Mouse (Mus musculus): ENCODE data around the gene Srgap3. TPM values are rescaled to one million over a fixed set of nuclear protein-coding genes. Genes with fewer than 3 reads are reported as not detected.

Srgap3 gene
- polyA plus RNA-seq, 1 experiment from 2014 or later = 37.2 TPM

DNA sequence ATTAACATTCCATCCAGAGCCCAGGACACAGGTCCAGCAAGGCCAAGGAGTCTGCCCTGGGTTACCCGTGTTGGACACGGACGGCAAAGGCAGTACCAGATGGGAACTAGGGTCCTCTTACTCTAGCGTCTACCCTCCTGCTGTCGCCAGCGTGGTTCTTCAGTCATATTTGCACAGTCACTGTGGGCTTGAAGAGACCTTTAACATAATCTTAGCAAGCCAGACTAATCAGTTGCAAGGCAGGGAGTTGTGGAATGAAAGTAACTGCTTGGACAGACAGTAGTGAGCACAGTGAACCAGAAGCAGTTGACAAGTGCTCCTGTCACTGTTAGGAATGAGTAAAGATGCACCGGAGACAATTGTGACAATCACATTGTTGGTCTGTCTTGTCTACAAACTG is 173.3 kb downstream of the Srgap3 start:
- no peak for ATAC-seq
- peaks cover 34% of the 10 kb centered on the region for H3K36me3 ChIP-seq (ENCODE audit: control insufficient read depth, insufficient read depth)
- WGBS = 94% methylated on average over 7 of the region's 7 CpGs

DNA sequence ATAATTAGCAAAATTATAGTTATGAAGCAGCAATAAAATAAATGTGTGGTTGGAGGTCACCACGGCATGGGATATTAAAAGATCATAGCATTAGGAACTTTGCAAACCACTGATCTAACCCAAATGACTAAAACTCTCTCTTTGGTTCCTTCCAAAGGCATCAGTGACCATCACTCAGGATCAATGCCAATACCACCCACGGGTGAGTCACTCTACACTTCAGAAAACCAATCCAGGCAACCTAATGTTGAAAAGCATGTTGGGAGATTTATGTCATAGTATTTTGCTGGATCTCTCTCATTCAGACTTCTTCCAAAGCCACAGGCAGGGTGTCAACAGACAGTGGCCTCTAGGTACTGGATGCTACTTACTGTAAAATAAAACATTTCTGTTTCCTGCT is 176.1 kb downstream of the Srgap3 start:
- WGBS = 94% methylated on average over 2 of the region's 2 CpGs
- ATAC-seq = no peak
- H3K9ac ChIP-seq (replicated peaks; ENCODE audit: low read depth, low read length) = no peak overlapping the region
- H3K9me3 ChIP-seq (ENCODE audit: control insufficient read depth, low read length) = no peaks in the 10 kb centered on the region
- H3K4me1 ChIP-seq (replicated peaks; ENCODE audit: control insufficient read depth, insufficient read depth, low read length) = no peaks in the 10 kb centered on the region
- H3K27ac ChIP-seq (ENCODE audit: low read length) = no peak overlapping the region
- peaks cover 41% of the 10 kb centered on the region for H3K36me3 ChIP-seq (ENCODE audit: control insufficient read depth, insufficient read depth)
- no peak overlapping the region for H3K4me3 ChIP-seq (replicated peaks; ENCODE audit: low read length)
- no peak overlapping the region for H3K4me2 ChIP-seq (ENCODE audit: low read length)
- H3K27me3 ChIP-seq (replicated peaks; ENCODE audit: control insufficient read depth, insufficient read depth, low read length) = no peaks in the 10 kb centered on the region

More for the DNA sequence above, 173.3 kb downstream of the Srgap3 start:
- H3K27me3 ChIP-seq (replicated peaks; ENCODE audit: control insufficient read depth, insufficient read depth, low read length) = no peaks in the 10 kb centered on the region
- H3K27ac ChIP-seq (ENCODE audit: low read length) = no peak overlapping the region
- H3K4me3 ChIP-seq (replicated peaks; ENCODE audit: low read length) = no peak overlapping the region
- no peak overlapping the region for H3K9ac ChIP-seq (replicated peaks; ENCODE audit: low read depth, low read length)
- no peaks in the 10 kb centered on the region for H3K9me3 ChIP-seq (ENCODE audit: control insufficient read depth, low read length)
- no peaks in the 10 kb centered on the region for H3K4me1 ChIP-seq (replicated peaks; ENCODE audit: control insufficient read depth, insufficient read depth, low read length)
- H3K4me2 ChIP-seq (ENCODE audit: low read length) = no peak overlapping the region

GRCm38 (mm10) chr6:112758541-112758940 is 188.5 kb downstream of the Srgap3 start:
- peaks cover 5% of the 10 kb centered on the region; the same call in 1 of the 2 replicates for H3K4me1 ChIP-seq (replicated peaks; ENCODE audit: control insufficient read depth, insufficient read depth, low read length)
- no peaks in the 10 kb centered on the region for H3K27me3 ChIP-seq (replicated peaks; ENCODE audit: control insufficient read depth, insufficient read depth, low read length)

DNA sequence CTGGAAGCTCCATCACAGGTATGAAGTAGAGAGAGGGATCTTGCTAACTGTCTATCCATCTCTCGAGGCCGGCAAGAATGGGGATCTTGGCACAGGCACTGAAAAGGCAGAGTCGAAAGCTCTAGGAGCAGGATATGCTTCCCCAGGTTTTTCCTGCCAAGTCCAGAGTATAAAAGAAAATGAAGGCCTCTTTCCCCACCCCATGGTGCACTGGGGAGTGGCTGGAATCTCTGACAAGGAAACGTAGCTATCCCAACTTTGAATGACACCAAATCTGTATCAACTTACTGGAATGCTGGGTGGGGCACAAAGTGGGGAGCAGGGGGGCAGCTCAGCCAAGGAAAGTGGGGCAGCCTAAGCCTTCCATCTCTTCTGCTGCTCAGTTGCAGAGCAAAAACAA is 190.2 kb downstream of the Srgap3 start:
- peaks cover 5% of the 10 kb centered on the region; the same call in 1 of the 2 replicates for H3K4me1 ChIP-seq (replicated peaks; ENCODE audit: control insufficient read depth, insufficient read depth, low read length)
- H3K36me3 ChIP-seq (ENCODE audit: control insufficient read depth, insufficient read depth) = peaks cover 3% of the 10 kb centered on the region
- no peak overlapping the region for H3K4me3 ChIP-seq (replicated peaks; ENCODE audit: low read length)
- WGBS = 63% methylated on average over 4 of the region's 4 CpGs
- H3K4me2 ChIP-seq (ENCODE audit: low read length) = no peak overlapping the region
- no peak for ATAC-seq
- no peak overlapping the region for H3K27ac ChIP-seq (ENCODE audit: low read length)
- H3K9ac ChIP-seq (replicated peaks; ENCODE audit: low read depth, low read length) = no peak overlapping the region
- no peaks in the 10 kb centered on the region for H3K27me3 ChIP-seq (replicated peaks; ENCODE audit: control insufficient read depth, insufficient read depth, low read length)
- no peaks in the 10 kb centered on the region for H3K9me3 ChIP-seq (ENCODE audit: control insufficient read depth, low read length)

More at GRCm38 (mm10) chr6:112758541-112758940, 188.5 kb downstream of the Srgap3 start:
- WGBS = 71% methylated on average over 4 of the region's 4 CpGs
- H3K36me3 ChIP-seq (ENCODE audit: control insufficient read depth, insufficient read depth) = peaks cover 14% of the 10 kb centered on the region
- no peak for ATAC-seq
- no peak overlapping the region for H3K27ac ChIP-seq (ENCODE audit: low read length)
- no peak overlapping the region for H3K4me2 ChIP-seq (ENCODE audit: low read length)
- no peaks in the 10 kb centered on the region for H3K9me3 ChIP-seq (ENCODE audit: control insufficient read depth, low read length)
- no peak overlapping the region for H3K9ac ChIP-seq (replicated peaks; ENCODE audit: low read depth, low read length)
- no peak overlapping the region for H3K4me3 ChIP-seq (replicated peaks; ENCODE audit: low read length)

- Histone ChIP-seq H3K4me2 (ENCODE audit: low read length) (no peak overlapping the region), H3K9ac (replicated peaks; ENCODE audit: low read depth, low read length) (no peak overlapping the region), H3K4me1 (replicated peaks; ENCODE audit: control insufficient read depth, insufficient read depth, low read length) (peaks cover 5% of the 10 kb centered on the region; the same call in 1 of the 2 replicates), H3K27me3 (replicated peaks; ENCODE audit: control insufficient read depth, insufficient read depth, low read length) (no peaks in the 10 kb centered on the region), H3K9me3 (ENCODE audit: control insufficient read depth, low read length) (no peaks in the 10 kb centered on the region), H3K27ac (ENCODE audit: low read length) (no peak overlapping the region), H3K4me3 (replicated peaks; ENCODE audit: low read length) (no peak overlapping the region), H3K36me3 (ENCODE audit: control insufficient read depth, insufficient read depth) (peaks cover 10% of the 10 kb centered on the region)
- WGBS = 89% methylated on average over 6 of the region's 6 CpGs
- no peak for ATAC-seq
These were observed 192.1 kb downstream of the Srgap3 start for GRCm38 (mm10) chr6:112754994-112755393.

DNA sequence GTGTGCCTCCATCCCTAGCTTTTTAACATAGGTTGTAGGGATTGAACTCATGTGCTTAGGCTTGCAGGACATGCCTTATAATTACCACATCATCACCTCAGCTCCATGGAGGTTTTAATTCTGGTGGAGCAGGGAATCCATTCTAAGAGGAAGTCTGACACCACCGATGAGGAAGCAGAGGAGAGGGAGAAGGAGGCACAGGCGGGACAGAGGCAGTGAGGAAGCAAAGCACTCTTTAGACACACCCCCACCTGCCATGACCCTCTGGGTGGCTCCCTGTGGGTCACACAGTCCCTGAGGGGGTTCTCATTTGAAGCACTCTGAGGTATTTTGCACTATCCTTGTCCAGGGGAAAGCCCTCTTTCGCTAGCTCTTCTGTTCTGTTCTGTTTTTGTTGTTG is 194.5 kb downstream of the Srgap3 start:
- Histone ChIP-seq H3K4me1 (replicated peaks; ENCODE audit: control insufficient read depth, insufficient read depth, low read length) (0 out of 2 replicates have a peak, but pooled peaks cover 2% of the 10 kb centered on the region), H3K27ac (ENCODE audit: low read length) (no peak overlapping the region), H3K9me3 (ENCODE audit: control insufficient read depth, low read length) (no peaks in the 10 kb centered on the region), H3K36me3 (ENCODE audit: control insufficient read depth, insufficient read depth) (peaks cover 14% of the 10 kb centered on the region), H3K4me3 (replicated peaks; ENCODE audit: low read length) (no peak overlapping the region), H3K4me2 (ENCODE audit: low read length) (no peak overlapping the region), H3K9ac (replicated peaks; ENCODE audit: low read depth, low read length) (no peak overlapping the region), H3K27me3 (replicated peaks; ENCODE audit: control insufficient read depth, insufficient read depth, low read length) (no peaks in the 10 kb centered on the region)
- no peak for ATAC-seq
- WGBS = 93% methylated on average over 3 of the region's 3 CpGs

GRCm38 (mm10) chr6:112752007-112752406 is 195.1 kb downstream of the Srgap3 start:
- ATAC-seq = no peak
- no peaks in the 10 kb centered on the region for H3K9me3 ChIP-seq (ENCODE audit: control insufficient read depth, low read length)
- no peak overlapping the region for H3K27ac ChIP-seq (ENCODE audit: low read length)
- H3K4me2 ChIP-seq (ENCODE audit: low read length) = no peak overlapping the region
- H3K9ac ChIP-seq (replicated peaks; ENCODE audit: low read depth, low read length) = no peak overlapping the region
- H3K4me3 ChIP-seq (replicated peaks; ENCODE audit: low read length) = no peak overlapping the region
- H3K36me3 ChIP-seq (ENCODE audit: control insufficient read depth, insufficient read depth) = peaks cover 14% of the 10 kb centered on the region
- 0 out of 2 replicates have a peak, but pooled peaks cover 2% of the 10 kb centered on the region for H3K4me1 ChIP-seq (replicated peaks; ENCODE audit: control insufficient read depth, insufficient read depth, low read length)
- 83% methylated on average over 5 of the region's 5 CpGs for WGBS
- no peaks in the 10 kb centered on the region for H3K27me3 ChIP-seq (replicated peaks; ENCODE audit: control insufficient read depth, insufficient read depth, low read length)

- ATAC-seq = no peak
- H3K36me3 ChIP-seq (ENCODE audit: control insufficient read depth, insufficient read depth) = peaks cover 47% of the 10 kb centered on the region
- no peaks in the 10 kb centered on the region for H3K4me1 ChIP-seq (replicated peaks; ENCODE audit: control insufficient read depth, insufficient read depth, low read length)
These were observed 204.8 kb downstream of the Srgap3 start for GRCm38 (mm10) chr6:112742297-112742696.

DNA sequence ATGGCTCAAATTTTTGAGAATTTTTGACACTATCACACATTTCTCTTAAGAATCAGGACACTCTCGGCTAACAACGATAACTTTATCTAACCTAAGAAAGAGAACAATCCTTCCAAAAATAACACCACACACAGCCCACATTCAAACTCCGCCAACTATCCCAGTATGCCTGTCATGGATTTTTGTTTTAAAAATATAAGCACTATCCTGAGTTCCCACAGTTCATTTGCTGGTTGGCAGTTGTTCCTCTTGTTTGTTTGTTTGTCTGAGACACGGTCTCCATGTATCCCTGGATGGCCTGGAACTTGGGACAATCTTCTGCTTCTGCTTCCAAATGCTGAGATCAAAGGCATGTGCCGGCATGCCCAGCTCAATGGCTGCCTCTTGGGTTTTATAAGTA is 205.3 kb downstream of the Srgap3 start:
- Histone ChIP-seq H3K36me3 (ENCODE audit: control insufficient read depth, insufficient read depth) (peaks cover 46% of the 10 kb centered on the region), H3K4me1 (replicated peaks; ENCODE audit: control insufficient read depth, insufficient read depth, low read length) (no peaks in the 10 kb centered on the region), H3K27me3 (replicated peaks; ENCODE audit: control insufficient read depth, insufficient read depth, low read length) (no peaks in the 10 kb centered on the region), H3K9me3 (ENCODE audit: control insufficient read depth, low read length) (no peaks in the 10 kb centered on the region), H3K9ac (replicated peaks; ENCODE audit: low read depth, low read length) (no peak overlapping the region), H3K4me2 (ENCODE audit: low read length) (no peak overlapping the region), H3K27ac (ENCODE audit: low read length) (no peak overlapping the region), H3K4me3 (replicated peaks; ENCODE audit: low read length) (no peak overlapping the region)
- no peak for ATAC-seq
- 87% methylated on average over 5 of the region's 5 CpGs for WGBS

More at GRCm38 (mm10) chr6:112742297-112742696, 204.8 kb downstream of the Srgap3 start:
- WGBS = 88% methylated on average over 2 of the region's 2 CpGs
- H3K9me3 ChIP-seq (ENCODE audit: control insufficient read depth, low read length) = no peaks in the 10 kb centered on the region
- H3K9ac ChIP-seq (replicated peaks; ENCODE audit: low read depth, low read length) = no peak overlapping the region
- no peak overlapping the region for H3K4me3 ChIP-seq (replicated peaks; ENCODE audit: low read length)
- H3K27ac ChIP-seq (ENCODE audit: low read length) = no peak overlapping the region
- no peaks in the 10 kb centered on the region for H3K27me3 ChIP-seq (replicated peaks; ENCODE audit: control insufficient read depth, insufficient read depth, low read length)
- no peak overlapping the region for H3K4me2 ChIP-seq (ENCODE audit: low read length)

DNA sequence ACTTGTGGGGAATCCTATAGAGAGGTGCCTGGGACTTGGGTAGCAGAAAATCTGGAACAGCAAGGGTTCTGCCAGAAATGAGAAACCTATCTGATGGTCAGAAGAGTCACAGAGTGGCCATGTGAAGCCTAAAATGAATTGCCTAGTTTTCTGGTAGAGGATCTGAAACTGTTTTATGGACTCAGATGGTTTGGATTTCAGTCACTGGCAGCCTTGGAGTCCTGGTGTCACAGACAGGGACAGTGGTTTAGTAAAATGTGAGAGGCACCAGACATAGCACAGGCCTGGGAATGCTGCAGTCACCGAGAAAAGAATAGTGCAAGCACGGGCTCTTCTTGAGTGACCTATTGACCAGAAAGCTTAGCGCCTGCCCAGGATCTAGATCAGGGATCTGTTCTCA is 207.4 kb downstream of the Srgap3 start:
- ATAC-seq = no peak
- Histone ChIP-seq H3K9me3 (ENCODE audit: control insufficient read depth, low read length) (no peaks in the 10 kb centered on the region), H3K4me2 (ENCODE audit: low read length) (no peak overlapping the region), H3K4me3 (replicated peaks; ENCODE audit: low read length) (no peak overlapping the region), H3K27me3 (replicated peaks; ENCODE audit: control insufficient read depth, insufficient read depth, low read length) (no peaks in the 10 kb centered on the region), H3K36me3 (ENCODE audit: control insufficient read depth, insufficient read depth) (peaks cover 42% of the 10 kb centered on the region), H3K4me1 (replicated peaks; ENCODE audit: control insufficient read depth, insufficient read depth, low read length) (no peaks in the 10 kb centered on the region), H3K9ac (replicated peaks; ENCODE audit: low read depth, low read length) (no peak overlapping the region), H3K27ac (ENCODE audit: low read length) (no peak overlapping the region)
- WGBS = 97% methylated on average over 3 of the region's 3 CpGs
